Mouse (Mus musculus) hindbrain, embryonic 10.5 days (tissue): ENCODE measurements around the gene Zfp326. TPM values are rescaled to one million over a fixed set of nuclear protein-coding genes. Genes with fewer than 3 reads are reported as not detected.
A peak's percentile ranks its signal among the peaks of the same experiment; 100 is the strongest.
"Not testable (repeated sequence)": the region's sequence is repeated elsewhere in the genome, so short reads cannot be mapped to it uniquely, and the experiment has no call there.

Experiments used
- DNase-seq: peaks from one replicate; pipeline ENCODE4 v3.0.0-alpha.2; 2017; ENCODE audit warnings: low spot score
- H3K27ac ChIP-seq: fragments of 300-500 bp; sonication (generic); 2 replicates; pipeline ENCODE4 v1.5.1; 2016; ENCODE audit warnings: mild to moderate bottlenecking, moderate library complexity
- H3K27me3 ChIP-seq: fragments of 300-500 bp; sonication (generic); 2 replicates; pipeline ENCODE4 v1.6.1; 2016; ENCODE audit warnings: mild to moderate bottlenecking; ENCODE audit not compliant: poor library complexity, insufficient read depth, severe bottlenecking
- H3K36me3 ChIP-seq: fragments of 300-500 bp; sonication (generic); 2 replicates; pipeline ENCODE4 v1.6.1; 2016; ENCODE audit warnings: mild to moderate bottlenecking, moderate library complexity
- H3K4me1 ChIP-seq: fragments of 300-500 bp; sonication (generic); replicated peaks from 2 replicates; pipeline ENCODE4 v1.6.1; 2016; ENCODE audit warnings: mild to moderate bottlenecking
- H3K4me3 ChIP-seq: fragments of 300-500 bp; sonication (generic); 2 replicates; pipeline ENCODE4 v1.5.1; 2016; ENCODE audit warnings: mild to moderate bottlenecking, moderate library complexity
- H3K9me3 ChIP-seq: fragments of 300-500 bp; sonication (generic); 2 replicates; pipeline ENCODE4 v1.6.1; 2016; ENCODE audit warnings: mild to moderate bottlenecking, moderate library complexity
- WGBS: fragments of 180-500 bp; shearing (Covaris S2); methylation state at CpG from one replicate; pipeline ENCODE4 v1.1.7; 2016; 5-methylcytosine and 5-hydroxymethylcytosine counted together
- polyA plus RNA-seq: library from polyadenylated mRNA; unstranded; fragments of >200 nt; fragmentation: Nextera tagmentation; extraction: Ambion mirVana; gene quantifications from 2 replicates; pipeline ENCODE4 v1.2.1, GENCODE M21; 2016

Zfp326 gene
- polyA plus RNA-seq, 1 experiment from 2014 or later, result 40.4 TPM

DNA sequence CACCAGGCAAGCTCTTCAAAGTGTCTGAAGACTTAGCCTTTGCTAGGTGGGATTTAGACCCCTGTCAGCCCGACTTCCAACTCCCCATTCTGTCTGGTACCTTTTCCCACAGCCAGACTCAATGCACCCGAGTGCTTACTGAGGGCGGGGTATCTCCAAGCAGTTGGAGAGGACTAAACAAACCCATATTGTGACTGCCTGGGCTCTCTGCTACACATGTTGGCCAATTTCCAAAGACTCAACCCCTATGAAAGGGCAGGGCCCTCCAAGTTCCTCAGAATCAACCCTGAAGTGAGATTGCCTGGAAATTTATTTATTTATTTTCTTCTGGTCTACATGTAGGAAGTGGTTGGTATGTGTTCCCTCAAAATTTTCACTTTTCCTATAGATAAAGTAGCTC lies 26.7 kb upstream of the Zfp326 start:
- WGBS, result 82% methylated on average over 3 of the region's 3 CpGs
- Histone ChIP-seq H3K36me3 (no peaks in the 10 kb centered on the region), H3K27me3 (no peaks in the 10 kb centered on the region), H3K9me3 (no peaks in the 10 kb centered on the region), H3K27ac (no peak overlapping the region), H3K4me1 (no peaks in the 10 kb centered on the region), H3K4me3 (no peak overlapping the region)
- DNase-seq, result no peak

DNA sequence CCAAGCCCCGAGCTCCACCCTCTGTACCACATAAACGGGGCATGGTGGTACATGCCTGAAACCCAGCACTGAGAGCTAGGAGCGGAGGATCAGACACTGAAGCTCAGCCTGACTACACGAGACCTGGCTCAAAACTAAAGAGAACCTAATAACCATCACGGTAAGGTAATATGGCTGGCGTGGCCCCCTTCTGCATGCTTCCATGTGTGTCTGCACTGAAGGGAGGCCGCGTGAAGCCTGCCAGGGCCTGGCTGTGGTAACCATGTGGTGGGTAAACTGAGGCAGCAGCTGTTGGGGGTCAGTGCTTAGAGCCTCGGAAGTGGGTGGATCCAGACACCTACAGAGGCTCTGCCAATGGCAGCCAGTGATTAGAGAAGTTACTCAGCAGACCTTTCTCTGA lies 23.1 kb upstream of the Zfp326 start:
- DNase-seq, result no peak
- no peaks in the 10 kb centered on the region for H3K36me3 ChIP-seq
- 85% methylated on average over 9 of the region's 9 CpGs for WGBS
- H3K4me3 ChIP-seq, result no peak overlapping the region
- no peaks in the 10 kb centered on the region; the same call in 1 of the 2 replicates for H3K4me1 ChIP-seq
- no peaks in the 10 kb centered on the region for H3K9me3 ChIP-seq
- no peaks in the 10 kb centered on the region for H3K27me3 ChIP-seq
- H3K27ac ChIP-seq, result no peak overlapping the region

- Histone ChIP-seq H3K27ac (no peak overlapping the region), H3K4me1 (peaks cover 20% of the 10 kb centered on the region), H3K27me3 (no peaks in the 10 kb centered on the region), H3K36me3 (no peaks in the 10 kb centered on the region), H3K4me3 (no peak overlapping the region), H3K9me3 (no peaks in the 10 kb centered on the region)
- WGBS, result 87% methylated on average over 5 of the region's 5 CpGs
- DNase-seq, result no peak
Measured at GRCm38 (mm10) chr5:105857486-105857885, 18.9 kb upstream of the Zfp326 start.

DNA sequence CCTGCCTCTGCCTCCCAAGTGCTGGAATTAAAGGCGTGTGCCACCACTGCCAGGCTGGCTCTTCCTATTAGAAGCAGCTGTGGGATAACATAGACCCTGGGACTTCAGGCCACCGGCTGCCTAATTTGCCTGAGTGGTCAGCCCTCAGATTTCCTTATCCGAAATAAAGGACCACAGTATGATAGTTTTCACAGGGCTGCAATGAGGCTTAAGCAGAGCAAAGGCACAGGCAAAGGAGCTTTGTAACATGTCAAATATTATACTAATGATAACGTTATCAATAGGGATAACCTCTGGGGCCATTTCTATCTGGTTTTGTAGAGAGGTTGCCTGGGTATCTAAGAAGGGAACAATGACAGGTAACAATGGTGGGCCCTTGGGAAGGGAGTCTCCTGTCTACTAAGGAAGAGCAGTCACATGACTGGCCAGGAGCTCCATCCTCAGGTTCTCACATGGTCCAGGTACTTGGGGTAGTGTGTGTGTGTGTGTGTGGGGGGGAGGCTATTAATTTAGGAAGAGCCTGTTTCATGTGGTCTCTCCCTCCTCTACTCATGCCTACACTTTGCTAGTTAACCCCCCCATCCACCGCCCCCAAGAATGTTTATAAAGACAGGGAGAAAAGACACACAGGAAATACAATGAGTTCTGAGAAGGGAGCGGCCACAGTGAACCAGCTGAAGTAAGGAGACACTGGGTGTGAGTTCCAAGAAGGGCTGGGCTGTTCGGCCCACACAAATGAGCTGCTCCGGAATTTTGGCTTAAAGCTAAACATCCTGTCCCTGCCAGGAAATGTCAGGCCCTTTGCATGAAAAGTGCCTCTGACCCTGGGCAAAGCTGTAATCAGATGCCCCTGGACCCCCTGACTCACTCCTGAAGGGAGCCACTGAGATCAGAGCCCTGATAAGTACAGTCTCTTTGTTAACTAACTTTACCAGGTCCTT lies 17.3 kb upstream of the Zfp326 start:
- H3K9me3 ChIP-seq, result no peaks in the 10 kb centered on the region
- DNase-seq, result peak; percentile 20
- 69% methylated on average over 8 of the region's 8 CpGs for WGBS
- H3K27me3 ChIP-seq, result no peaks in the 10 kb centered on the region
- peak overlapping the region; percentile 45; the same call in 1 of the 2 replicates for H3K27ac ChIP-seq
- peaks cover 20% of the 10 kb centered on the region for H3K4me1 ChIP-seq
- H3K4me3 ChIP-seq, result no peak overlapping the region
- no peaks in the 10 kb centered on the region for H3K36me3 ChIP-seq

DNA sequence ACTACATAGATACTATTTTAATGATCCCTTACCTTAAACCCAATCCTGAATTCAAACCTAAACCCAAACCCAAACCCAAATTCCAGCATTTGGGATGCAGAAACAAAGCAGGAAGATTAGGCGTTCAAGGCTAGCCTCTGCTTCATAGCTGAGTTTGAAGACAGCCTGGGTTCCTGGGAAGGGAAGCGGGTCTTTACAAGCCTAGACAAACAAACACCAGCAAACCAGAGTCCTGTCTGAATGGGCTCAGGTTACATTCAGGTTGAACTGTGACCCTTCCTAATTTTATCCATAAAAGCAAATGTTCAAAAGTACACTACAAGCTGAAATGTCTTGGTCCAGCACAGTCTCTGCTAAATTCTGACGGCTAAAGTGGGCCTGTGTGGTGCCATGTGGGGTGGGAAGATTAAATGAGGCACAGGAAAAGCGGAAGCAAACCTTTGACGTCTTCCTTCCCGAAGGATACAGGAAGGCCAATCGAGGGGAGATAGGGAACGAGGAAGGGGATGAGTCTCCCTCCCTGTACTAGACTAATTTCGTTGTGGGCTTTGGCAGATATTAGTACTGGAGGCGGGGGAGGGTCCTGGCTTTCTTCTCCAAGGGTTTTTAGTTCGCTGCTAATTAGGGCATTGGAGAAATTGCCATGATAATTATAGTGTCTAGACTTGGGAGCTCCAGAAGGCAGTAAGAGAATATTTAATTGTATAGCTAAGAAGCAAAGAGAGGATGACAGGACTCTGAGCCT lies 16.5 kb upstream of the Zfp326 start:
- peak overlapping the region; percentile 45 for H3K27ac ChIP-seq
- no peaks in the 10 kb centered on the region for H3K9me3 ChIP-seq
- peaks cover 20% of the 10 kb centered on the region for H3K4me1 ChIP-seq
- no peaks in the 10 kb centered on the region for H3K36me3 ChIP-seq
- H3K27me3 ChIP-seq, result no peaks in the 10 kb centered on the region
- H3K4me3 ChIP-seq, result no peak overlapping the region
- no peak for DNase-seq
- WGBS, result 67% methylated on average over 11 of the region's 11 CpGs

DNA sequence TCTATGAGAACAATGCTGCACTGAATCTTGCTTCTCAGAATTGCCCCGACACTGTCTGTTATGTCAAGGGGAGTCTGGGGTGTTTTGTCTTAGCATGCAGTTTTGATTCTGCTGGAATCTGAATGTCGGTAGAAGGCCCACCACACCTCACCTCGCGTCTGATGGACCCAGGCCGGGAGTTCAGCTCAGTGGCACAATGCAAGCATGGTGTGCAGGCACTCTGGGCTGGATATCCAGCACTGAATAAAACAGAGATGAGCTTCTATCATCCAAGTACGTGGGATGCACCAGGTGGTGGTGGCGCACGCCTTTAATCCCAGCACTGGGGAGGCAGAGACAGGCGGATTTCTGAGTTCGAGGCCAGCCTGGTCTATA lies 15.9 kb upstream of the Zfp326 start:
- peaks cover 20% of the 10 kb centered on the region for H3K4me1 ChIP-seq
- H3K4me3 ChIP-seq, result no peak overlapping the region
- 86% methylated on average over 10 of the region's 10 CpGs for WGBS
- no peak for DNase-seq
- H3K36me3 ChIP-seq, result no peaks in the 10 kb centered on the region
- no peaks in the 10 kb centered on the region for H3K9me3 ChIP-seq
- H3K27me3 ChIP-seq, result no peaks in the 10 kb centered on the region
- peak overlapping the region; percentile 45 for H3K27ac ChIP-seq

GRCm38 (mm10) chr5:105861616-105862015 lies 14.7 kb upstream of the Zfp326 start:
- no peaks in the 10 kb centered on the region for H3K27me3 ChIP-seq
- H3K36me3 ChIP-seq, result no peaks in the 10 kb centered on the region
- peaks cover 20% of the 10 kb centered on the region for H3K4me1 ChIP-seq
- no peaks in the 10 kb centered on the region for H3K9me3 ChIP-seq
- H3K4me3 ChIP-seq, result no peak overlapping the region
- 94% methylated on average over 5 of the region's 5 CpGs for WGBS
- no peak for DNase-seq
- no peak overlapping the region for H3K27ac ChIP-seq

GRCm38 (mm10) chr5:105865110-105865628 lies 11.2 kb upstream of the Zfp326 start:
- not testable (repeated sequence) for H3K27ac ChIP-seq, DNase-seq, H3K27me3 ChIP-seq, H3K4me3 ChIP-seq, H3K9me3 ChIP-seq, H3K4me1 ChIP-seq, H3K36me3 ChIP-seq
- WGBS, result 52% methylated on average over 5 of the region's 5 CpGs

GRCm38 (mm10) chr5:105867427-105867826 lies 8.9 kb upstream of the Zfp326 start:
- Histone ChIP-seq H3K4me3 (no peak overlapping the region), H3K4me1 (0 out of 2 replicates have a peak, but pooled peaks cover 4% of the 10 kb centered on the region), H3K36me3 (no peaks in the 10 kb centered on the region), H3K27ac (no peak overlapping the region), H3K27me3 (no peaks in the 10 kb centered on the region), H3K9me3 (no peaks in the 10 kb centered on the region)
- no peak for DNase-seq
- 76% methylated on average over 4 of the region's 4 CpGs for WGBS

GRCm38 (mm10) chr5:105867841-105868447 lies 8.4 kb upstream of the Zfp326 start:
- DNase-seq, result no peak
- Histone ChIP-seq H3K9me3 (no peaks in the 10 kb centered on the region), H3K4me1 (0 out of 2 replicates have a peak, but pooled peaks cover 4% of the 10 kb centered on the region), H3K36me3 (no peaks in the 10 kb centered on the region), H3K27me3 (no peaks in the 10 kb centered on the region), H3K27ac (no peak overlapping the region), H3K4me3 (no peak overlapping the region)
- WGBS, result 90% methylated on average over 16 of the region's 16 CpGs

DNA sequence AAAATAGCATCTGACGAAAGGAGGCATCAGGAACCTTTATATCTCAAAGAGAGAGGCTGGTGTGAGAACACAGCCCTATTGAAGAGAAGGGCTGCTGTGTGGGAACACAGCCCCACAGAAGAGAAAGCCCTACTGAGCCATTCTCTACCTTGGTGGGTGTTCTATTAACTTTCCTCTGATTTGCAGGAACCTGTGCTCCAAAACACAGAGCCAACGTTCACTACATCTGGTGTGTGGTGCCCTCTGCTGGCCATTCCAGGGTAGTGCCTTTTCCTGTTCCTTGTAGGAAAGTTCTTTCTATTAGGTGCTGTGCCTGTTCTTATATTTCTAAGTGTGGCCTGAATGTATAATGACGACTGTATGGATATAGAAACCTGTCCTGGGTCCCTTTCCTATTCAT lies 7.8 kb upstream of the Zfp326 start:
- no peak overlapping the region for H3K4me3 ChIP-seq
- WGBS, result 29% methylated on average over 3 of the region's 3 CpGs

DNA sequence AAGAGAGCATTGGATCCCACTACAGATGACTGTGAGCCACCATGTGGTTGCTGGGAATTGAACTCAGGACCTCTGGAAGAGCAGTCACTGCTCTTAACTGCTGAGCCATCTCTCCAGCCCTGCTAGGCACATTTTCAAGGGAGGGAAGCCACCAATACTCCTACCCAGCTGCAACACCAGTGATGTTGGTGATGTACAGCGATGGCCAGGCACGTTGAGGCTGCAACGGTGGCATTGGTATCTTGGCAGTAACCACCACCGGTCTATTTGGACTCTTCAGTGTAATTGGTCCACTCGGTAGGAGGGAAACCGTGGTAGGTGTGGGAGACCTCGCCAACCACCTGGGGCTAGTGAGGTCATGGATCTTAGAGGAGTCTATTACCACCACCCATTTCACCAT lies 6.6 kb upstream of the Zfp326 start:
- Histone ChIP-seq H3K27ac (no peak overlapping the region), H3K27me3 (no peaks in the 10 kb centered on the region), H3K36me3 (no peaks in the 10 kb centered on the region), H3K9me3 (no peaks in the 10 kb centered on the region), H3K4me3 (no peak overlapping the region), H3K4me1 (0 out of 2 replicates have a peak, but pooled peaks cover 4% of the 10 kb centered on the region)
- 87% methylated on average over 7 of the region's 7 CpGs for WGBS
- DNase-seq, result no peak

More for the DNA sequence above, 7.8 kb upstream of the Zfp326 start:
- Histone ChIP-seq H3K9me3 (no peaks in the 10 kb centered on the region), H3K27me3 (no peaks in the 10 kb centered on the region), H3K27ac (no peak overlapping the region), H3K36me3 (no peaks in the 10 kb centered on the region), H3K4me1 (0 out of 2 replicates have a peak, but pooled peaks cover 4% of the 10 kb centered on the region)
- peak; percentile 83 for DNase-seq
